Mouse (Mus musculus) heart, adult 2 months (tissue): ENCODE data around the gene Rbak.

Source experiments
- CTCF ChIP-seq: fragments of 200-600 bp; IDR thresholded peaks from 2 replicates; pipeline ENCODE4 v1.8.1; 2022; ENCODE audit warnings: antibody characterized with exemption, mild to moderate bottlenecking, moderate library complexity
- EP300 ChIP-seq: fragments of 200-500 bp; IDR thresholded peaks from 2 replicates; pipeline ENCODE4 v1.6.1; 2011; ENCODE audit warnings: low read depth, low read length, control low read depth; ENCODE audit not compliant: insufficient read depth
- POLR2A ChIP-seq: fragments of 200-500 bp; IDR thresholded peaks from 2 replicates; pipeline ENCODE4 v1.6.1; 2011; ENCODE audit warnings: mild to moderate bottlenecking, low read depth, low read length, control low read depth; ENCODE audit not compliant: insufficient read depth

- no peak for TF ChIP-seq POLR2A
- TF ChIP-seq CTCF: no peak
- no peak for TF ChIP-seq EP300
Observed at GRCm38 (mm10) chr5:143132935-143133514, 47.5 kb downstream of the Rbak start.
